Mouse (Mus musculus): ENCODE data around the gene Rbm3. TPM values are rescaled to one million over a fixed set of nuclear protein-coding genes. Genes with fewer than 3 reads are reported as not detected.

The Rbm3 gene
- total RNA-seq, 2 experiments from 2014 or later: 86.0 to 124 TPM

- intact Hi-C loops (cut with DNase I): no loop called here
- no peak for DNase-seq (ENCODE audit: extremely low spot score in 1 of 2, low spot score in 2 of 2)
- Histone ChIP-seq H3K27ac (no peak overlapping the region), H3K4me3 (no peak overlapping the region)
- no peak for TF ChIP-seq CTCF (IDR thresholded peaks at IDR 0.05)
Measured at GRCm38 (mm10) chrX:8089746-8090145, 55.9 kb downstream of the Rbm3 start.

Other genes starting within 250 kb of the Rbm3 start
- 10 to 100 TPM; 80.5 to 83.6 TPM for gene Pqbp1, start 246.6 kb downstream of the Rbm3 start, total RNA-seq (2021)
- 10 to 100 TPM; 19.3 to 27.4 TPM for gene Timm17b, start 246.5 kb downstream of the Rbm3 start, total RNA-seq (2021)
- not detected for gene Gm10491, start 238.0 kb downstream of the Rbm3 start, total RNA-seq (2021)
- gene Gm10490, start 236.3 kb downstream of the Rbm3 start, total RNA-seq (2021): not detected
- 100 to 1,000 TPM; 463 to 503 TPM for gene Pcsk1n, start 226.1 kb downstream of the Rbm3 start, total RNA-seq (2021)
- not detected for gene Eras, start 217.3 kb downstream of the Rbm3 start, total RNA-seq (2021)
- gene Hdac6, start 198.0 kb downstream of the Rbm3 start, total RNA-seq (2021): 10 to 100 TPM; 50.3 to 52.7 TPM
- not detected for gene Gata1, start 167.8 kb downstream of the Rbm3 start, total RNA-seq (2021)
- under 1 TPM; 0.75 to 0.94 TPM for gene Glod5, start 127.4 kb downstream of the Rbm3 start, total RNA-seq (2021)
- gene Suv39h1, start 71.1 kb downstream of the Rbm3 start, total RNA-seq (2021): 10 to 100 TPM; 22.5 to 27.1 TPM
- 1 to 10 TPM; 1.5 to 1.9 TPM for gene Was, start 55.4 kb downstream of the Rbm3 start, total RNA-seq (2021)
- gene Wdr13, start 13.0 kb downstream of the Rbm3 start, total RNA-seq (2021): 100 to 1,000 TPM; 190 to 220 TPM
- gene Tbc1d25, start 30.3 kb upstream of the Rbm3 start, total RNA-seq (2021): 10 to 100 TPM; 14.5 to 16.6 TPM
- 10 to 100 TPM; 34.8 to 35.7 TPM for gene Ebp, start 47.6 kb upstream of the Rbm3 start, total RNA-seq (2021)
- gene Porcn, start 60.6 kb upstream of the Rbm3 start, total RNA-seq (2021): 10 to 100 TPM; 74.7 to 84.7 TPM
- gene Ftsj1, start 106.5 kb upstream of the Rbm3 start, total RNA-seq (2021): 10 to 100 TPM; 23.8 to 24.3 TPM
- gene Slc38a5, start 125.3 kb upstream of the Rbm3 start, total RNA-seq (2021): 1 to 10 TPM; 3.9 to 7.3 TPM
- gene Ssxb10, start 181.5 kb upstream of the Rbm3 start, total RNA-seq (2021): not detected
- gene Ssxb9, start 221.1 kb upstream of the Rbm3 start, total RNA-seq (2021): not detected

Data from left cerebral cortex, adult 2 months (tissue).